Mouse (Mus musculus) large intestine, adult 2 months (tissue): ENCODE measurements around the gene D6Ertd527e. TPM values are rescaled to one million over a fixed set of nuclear protein-coding genes. Genes with fewer than 3 reads are reported as not detected.

Experiments
- DNase-seq: peaks from one replicate; pipeline ENCODE4 v3.0.0-alpha.2; 2012; ENCODE audit warnings: low read depth, low spot score
- WGBS: fragments of 180-500 bp; shearing (Covaris S2); methylation state at CpG from one replicate; pipeline ENCODE4 v1.1.7; 2018; 5-methylcytosine and 5-hydroxymethylcytosine counted together
- polyA plus RNA-seq: library from polyadenylated mRNA; depleted of rRNA; stranded (reverse); fragments of >200 nt; gene quantifications from 2 replicates; pipeline ENCODE4 v1.2.3, GENCODE M21; 2012; rRNA removed

D6Ertd527e gene
- polyA plus RNA-seq, 1 experiment: 1.5 TPM

GRCm38 (mm10) chr6:87142239-87142638 lies 37.7 kb downstream of the D6Ertd527e start:
- no peak for DNase-seq
- 62% methylated on average over 5 of the region's 5 CpGs for WGBS

- 72% methylated on average over 13 of the region's 13 CpGs for WGBS
- DNase-seq: no peak
These were observed 39.0 kb downstream of the D6Ertd527e start for GRCm38 (mm10) chr6:87143594-87143993.

- WGBS: 72% methylated on average over 3 of the region's 3 CpGs
- no peak for DNase-seq
These were observed 43.4 kb downstream of the D6Ertd527e start for GRCm38 (mm10) chr6:87147921-87148320.

GRCm38 (mm10) chr6:87150471-87150870 lies 45.9 kb downstream of the D6Ertd527e start:
- DNase-seq: no peak
- WGBS: 67% methylated on average over 7 of the region's 7 CpGs

- WGBS: 92% methylated on average over 8 of the region's 8 CpGs
- DNase-seq: no peak
These were observed 46.9 kb downstream of the D6Ertd527e start for GRCm38 (mm10) chr6:87151427-87151826.

- WGBS: 53% methylated on average over 21 of the region's 21 CpGs
- no peak for DNase-seq
These were observed 48.1 kb downstream of the D6Ertd527e start for GRCm38 (mm10) chr6:87152461-87153230.

- 74% methylated on average over 7 of the region's 7 CpGs for WGBS
- DNase-seq: no peak
These were observed 48.7 kb downstream of the D6Ertd527e start for GRCm38 (mm10) chr6:87153231-87153580.

GRCm38 (mm10) chr6:87153836-87154235 lies 49.3 kb downstream of the D6Ertd527e start:
- no peak for DNase-seq
- WGBS: 74% methylated on average over 3 of the region's 3 CpGs

- 85% methylated on average over 7 of the region's 7 CpGs for WGBS
- no peak for DNase-seq
These were observed 53.6 kb downstream of the D6Ertd527e start for GRCm38 (mm10) chr6:87158062-87158623.

- DNase-seq: no peak
- 79% methylated on average over 5 of the region's 5 CpGs for WGBS
These were observed 55.6 kb downstream of the D6Ertd527e start for GRCm38 (mm10) chr6:87160196-87160595.

GRCm38 (mm10) chr6:87161391-87162263 lies 57.1 kb downstream of the D6Ertd527e start:
- WGBS: 47% methylated on average over 12 of the region's 12 CpGs
- no peak for DNase-seq

Other genes starting within 250 kb of the D6Ertd527e start
- gene Nfu1, start 95.5 kb upstream of the D6Ertd527e start, polyA plus RNA-seq: 61.9 and 67.0 TPM in 2 replicates
- 38.0 and 55.2 TPM in 2 replicates for gene Gfpt1, start 61.9 kb upstream of the D6Ertd527e start, polyA plus RNA-seq
- gene Antxr1, start 231.1 kb downstream of the D6Ertd527e start, polyA plus RNA-seq: 3.7 and 5.1 TPM in 2 replicates
- gene Gkn1, start 246.2 kb downstream of the D6Ertd527e start, polyA plus RNA-seq: 1.2 and 6.3 TPM in 2 replicates